Mouse (Mus musculus): Measurements from ENCODE around the gene Hps4. TPM values are rescaled to one million over a fixed set of nuclear protein-coding genes. Genes with fewer than 3 reads are reported as not detected.

Gene Hps4
- total and polyA plus RNA-seq, 2 experiments from 2014 or later = 32.7 to 45.6 TPM

DNA sequence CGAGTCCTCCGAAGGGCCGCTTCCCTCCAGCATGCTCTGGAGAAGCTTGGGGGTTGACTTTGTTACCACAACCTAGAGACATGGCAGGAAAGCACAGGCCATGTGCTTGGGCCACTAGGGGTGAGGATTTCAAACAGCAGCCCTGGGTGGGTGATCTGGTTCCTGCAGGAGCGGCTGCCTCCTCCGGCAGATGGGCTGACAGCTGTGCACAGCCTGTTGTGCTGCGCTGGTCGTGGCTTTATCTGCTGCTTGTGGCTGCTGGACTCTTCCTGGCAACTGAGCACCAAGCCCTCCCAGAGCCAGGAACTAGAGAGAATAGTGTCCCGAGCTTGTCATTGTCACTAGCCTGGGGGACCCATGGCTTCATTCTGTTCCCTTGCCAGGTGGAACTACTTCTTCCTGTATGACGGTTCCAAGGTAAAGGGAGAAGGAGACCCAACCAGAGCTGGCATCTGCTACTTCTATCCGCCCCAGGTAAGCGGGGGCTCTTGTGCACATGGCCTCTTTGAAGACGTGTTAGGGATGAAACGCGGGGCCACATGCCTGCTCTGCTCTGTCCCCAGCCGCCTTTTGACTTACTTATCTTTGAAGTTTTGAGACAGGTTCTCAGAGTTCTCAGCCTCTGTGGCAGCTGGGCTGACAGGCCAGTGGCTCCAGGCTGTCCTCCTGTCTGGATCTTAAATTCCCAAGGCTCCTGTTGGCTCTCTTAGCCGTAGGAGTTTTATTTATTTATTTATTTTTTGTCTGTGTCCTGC, 3.5 kb downstream of the Hps4 start:
- Histone ChIP-seq H3K4me2 (ENCODE audit: low read depth, low read length) (no peak overlapping the region), H3K4me3 (ENCODE audit: low read length) (no peak overlapping the region), H3K36me3 (ENCODE audit: insufficient read depth, low read length) (peaks cover 23% of the 10 kb centered on the region; the same call in 1 of the 2 replicates), H3K27ac (no peak overlapping the region), H3K9ac (replicated peaks; ENCODE audit: low read length) (no peak overlapping the region), H3K4me1 (ENCODE audit: insufficient read depth, low read length) (0 out of 2 replicates have a peak, but pooled peaks cover 9% of the 10 kb centered on the region), H3K9me3 (ENCODE audit: low read length) (no peaks in the 10 kb centered on the region), H3K27me3 (ENCODE audit: insufficient read depth, low read length) (no peaks in the 10 kb centered on the region)
- no peak for DNase-seq (ENCODE audit: low spot score)
- 80% methylated on average over 16 of the region's 16 CpGs for WGBS
- TF ChIP-seq CTCF (IDR thresholded peaks at IDR 0.05; ENCODE audit: low read depth) = no peak
- no peak for ATAC-seq

GRCm38 (mm10) chr5:112349169-112349568, 6.3 kb downstream of the Hps4 start:
- peaks cover 36% of the 10 kb centered on the region; the same call in 1 of the 2 replicates for H3K36me3 ChIP-seq (ENCODE audit: insufficient read depth, low read length)
- H3K4me1 ChIP-seq (ENCODE audit: insufficient read depth, low read length) = 0 out of 2 replicates have a peak, but pooled peaks cover 6% of the 10 kb centered on the region
- ATAC-seq (no peak), DNase-seq (ENCODE audit: low spot score) (peak; percentile 31)
- no peak overlapping the region for H3K9ac ChIP-seq (replicated peaks; ENCODE audit: low read length)
- TF ChIP-seq CTCF (IDR thresholded peaks at IDR 0.05; ENCODE audit: low read depth) = no peak
- no peak overlapping the region for H3K27ac ChIP-seq
- no peaks in the 10 kb centered on the region for H3K9me3 ChIP-seq (ENCODE audit: low read length)
- H3K4me3 ChIP-seq (ENCODE audit: low read length) = no peak overlapping the region
- H3K27me3 ChIP-seq (ENCODE audit: insufficient read depth, low read length) = no peaks in the 10 kb centered on the region
- 71% methylated on average over 8 of the region's 8 CpGs for WGBS
- H3K4me2 ChIP-seq (ENCODE audit: low read depth, low read length) = no peak overlapping the region

DNA sequence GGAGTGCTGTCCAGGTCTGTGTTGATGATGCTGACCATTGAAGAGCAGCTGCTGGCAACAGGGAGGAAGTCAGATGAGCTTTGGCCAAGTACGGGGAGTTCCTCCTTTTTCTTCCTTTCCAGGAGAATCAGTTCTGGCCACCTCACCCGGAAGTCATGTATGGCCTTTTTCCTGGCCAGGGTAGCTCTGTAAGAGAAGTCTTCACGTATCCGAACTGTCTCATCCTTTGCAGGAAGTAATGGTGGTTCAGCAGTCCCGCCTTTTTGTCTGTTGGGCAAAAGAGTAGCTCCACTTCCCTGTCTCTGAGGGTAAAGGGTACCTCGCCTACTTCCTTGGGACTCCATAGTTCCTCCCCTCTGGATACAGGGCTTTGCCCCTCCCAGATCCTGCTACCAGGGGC, 12.6 kb downstream of the Hps4 start:
- Histone ChIP-seq H3K4me3 (ENCODE audit: low read length) (no peak overlapping the region), H3K9ac (replicated peaks; ENCODE audit: low read length) (no peak overlapping the region), H3K4me2 (ENCODE audit: low read depth, low read length) (no peak overlapping the region), H3K9me3 (ENCODE audit: low read length) (no peaks in the 10 kb centered on the region), H3K27me3 (ENCODE audit: insufficient read depth, low read length) (no peaks in the 10 kb centered on the region), H3K4me1 (ENCODE audit: insufficient read depth, low read length) (no peaks in the 10 kb centered on the region), H3K36me3 (ENCODE audit: insufficient read depth, low read length) (peaks cover 31% of the 10 kb centered on the region), H3K27ac (no peak overlapping the region)
- no peak for TF ChIP-seq CTCF (IDR thresholded peaks at IDR 0.05; ENCODE audit: low read depth)
- ATAC-seq (peak; percentile 21; the same call in 1 of the 2 replicates), DNase-seq (ENCODE audit: low spot score) (no peak)
- WGBS = 94% methylated on average over 6 of the region's 6 CpGs

- no peak for DNase-seq (ENCODE audit: low spot score)
- TF ChIP-seq CTCF (IDR thresholded peaks at IDR 0.05; ENCODE audit: low read depth) = no peak
- ATAC-seq = peak; percentile 18; the same call in 1 of the 2 replicates
- Histone ChIP-seq H3K4me3 (ENCODE audit: low read length) (no peak within 1 kb of the TSS), H3K4me2 (ENCODE audit: low read depth, low read length) (no peak within 1 kb of the TSS), H3K36me3 (ENCODE audit: insufficient read depth, low read length) (peaks cover 28% of the 10 kb centered on the region), H3K27me3 (ENCODE audit: insufficient read depth, low read length) (no peaks in the 10 kb centered on the region), H3K9me3 (ENCODE audit: low read length) (no peaks in the 10 kb centered on the region), H3K27ac (no peak within 1 kb of the TSS), H3K9ac (replicated peaks; ENCODE audit: low read length) (no peak within 1 kb of the TSS), H3K4me1 (ENCODE audit: insufficient read depth, low read length) (no peaks in the 10 kb centered on the region)
- WGBS = 63% methylated on average over 13 of the region's 13 CpGs
Measured at GRCm38 (mm10) chr5:112355910-112356309, 13.0 kb downstream of the Hps4 start, which contains the start of gene Gm6583. Gene Gm6583, minus strand, starts transcription at chr5:112356033.

DNA sequence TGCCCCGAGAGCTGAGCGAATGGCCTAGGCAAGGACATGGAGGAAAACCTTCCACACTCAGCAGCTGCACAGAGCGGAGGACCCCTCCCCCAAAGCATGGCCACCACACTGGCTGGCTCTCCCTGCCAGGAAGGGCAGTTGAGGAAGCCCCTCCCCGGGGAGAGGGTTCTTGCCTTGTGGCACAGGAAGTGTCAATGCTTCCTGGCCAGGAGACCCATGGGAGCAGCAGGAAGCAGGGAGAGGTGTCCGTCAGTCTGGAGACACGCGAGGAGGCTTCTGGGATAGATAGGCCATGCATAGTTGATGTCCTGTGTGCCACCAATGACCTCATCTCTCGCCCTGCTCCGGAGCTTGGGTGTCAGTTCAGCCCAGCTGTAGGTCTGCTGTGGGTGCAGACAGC, 13.4 kb downstream of the Hps4 start:
- Histone ChIP-seq H3K9ac (replicated peaks; ENCODE audit: low read length) (no peak overlapping the region), H3K36me3 (ENCODE audit: insufficient read depth, low read length) (peaks cover 27% of the 10 kb centered on the region), H3K4me2 (ENCODE audit: low read depth, low read length) (no peak overlapping the region), H3K9me3 (ENCODE audit: low read length) (no peaks in the 10 kb centered on the region), H3K27ac (no peak overlapping the region), H3K4me3 (ENCODE audit: low read length) (no peak overlapping the region), H3K4me1 (ENCODE audit: insufficient read depth, low read length) (no peaks in the 10 kb centered on the region), H3K27me3 (ENCODE audit: insufficient read depth, low read length) (no peaks in the 10 kb centered on the region)
- DNase-seq (ENCODE audit: low spot score) = no peak
- whole genome bisulfite sequencing = 90% methylated on average over 9 of the region's 9 CpGs
- ATAC-seq = peak; percentile 29; the same call in 1 of the 2 replicates
- TF ChIP-seq CTCF (IDR thresholded peaks at IDR 0.05; ENCODE audit: low read depth) = no peak

- peaks cover 21% of the 10 kb centered on the region for H3K36me3 ChIP-seq (ENCODE audit: insufficient read depth, low read length)
- 95% methylated on average over 4 of the region's 4 CpGs for WGBS
Measured at GRCm38 (mm10) chr5:112359520-112359919, 16.6 kb downstream of the Hps4 start.

GRCm38 (mm10) chr5:112360077-112360476, 17.2 kb downstream of the Hps4 start:
- no peaks in the 10 kb centered on the region for H3K4me1 ChIP-seq (ENCODE audit: insufficient read depth, low read length)
- no peak for TF ChIP-seq CTCF (IDR thresholded peaks at IDR 0.05; ENCODE audit: low read depth)
- ATAC-seq = no peak
- H3K9ac ChIP-seq (replicated peaks; ENCODE audit: low read length) = no peak overlapping the region
- no peak overlapping the region for H3K4me3 ChIP-seq (ENCODE audit: low read length)
- WGBS = 98% methylated on average over 3 of the region's 3 CpGs
- H3K36me3 ChIP-seq (ENCODE audit: insufficient read depth, low read length) = peaks cover 17% of the 10 kb centered on the region; the same call in 1 of the 2 replicates
- no peaks in the 10 kb centered on the region for H3K27me3 ChIP-seq (ENCODE audit: insufficient read depth, low read length)
- DNase-seq (ENCODE audit: low spot score) = no peak
- H3K4me2 ChIP-seq (ENCODE audit: low read depth, low read length) = no peak overlapping the region
- H3K9me3 ChIP-seq (ENCODE audit: low read length) = 0 out of 2 replicates have a peak, but pooled peaks cover 2% of the 10 kb centered on the region
- H3K27ac ChIP-seq = no peak overlapping the region

More at GRCm38 (mm10) chr5:112359520-112359919, 16.6 kb downstream of the Hps4 start:
- ATAC-seq (no peak), DNase-seq (ENCODE audit: low spot score) (no peak)
- no peak for TF ChIP-seq CTCF (IDR thresholded peaks at IDR 0.05; ENCODE audit: low read depth)
- H3K4me2 ChIP-seq (ENCODE audit: low read depth, low read length) = no peak overlapping the region
- no peaks in the 10 kb centered on the region for H3K27me3 ChIP-seq (ENCODE audit: insufficient read depth, low read length)
- no peak overlapping the region for H3K4me3 ChIP-seq (ENCODE audit: low read length)
- 0 out of 2 replicates have a peak, but pooled peaks cover 2% of the 10 kb centered on the region for H3K9me3 ChIP-seq (ENCODE audit: low read length)
- no peak overlapping the region for H3K27ac ChIP-seq
- no peak overlapping the region for H3K9ac ChIP-seq (replicated peaks; ENCODE audit: low read length)
- H3K4me1 ChIP-seq (ENCODE audit: insufficient read depth, low read length) = no peaks in the 10 kb centered on the region
